Mouse (Mus musculus): Measurements from ENCODE around the gene 1700129C05Rik.

The 1700129C05Rik gene

DNA sequence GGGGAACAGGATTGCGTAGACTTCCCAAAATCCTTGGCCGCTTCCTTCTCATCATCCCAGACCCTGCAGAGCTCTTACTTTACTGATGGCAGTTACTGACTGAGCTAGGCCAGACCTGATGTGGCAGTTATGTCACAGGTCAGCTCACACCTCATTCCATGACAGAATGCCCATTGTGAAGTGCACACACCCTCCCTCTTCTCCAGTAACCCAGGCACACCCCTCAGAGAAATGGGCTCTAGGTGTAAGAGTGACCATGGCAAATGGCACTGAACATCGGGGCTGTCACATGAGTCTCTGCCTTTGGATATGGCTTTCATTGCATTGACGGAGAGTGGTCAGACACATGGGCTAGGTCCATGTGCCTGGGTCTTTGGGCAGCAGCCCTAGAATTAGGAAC lies at the start of gene 1700129C05Rik:
Gene 1700129C05Rik (minus strand): TSS at position 101 of the 400 bp plus-strand sequence.
- no peak for DNase-seq

DNA sequence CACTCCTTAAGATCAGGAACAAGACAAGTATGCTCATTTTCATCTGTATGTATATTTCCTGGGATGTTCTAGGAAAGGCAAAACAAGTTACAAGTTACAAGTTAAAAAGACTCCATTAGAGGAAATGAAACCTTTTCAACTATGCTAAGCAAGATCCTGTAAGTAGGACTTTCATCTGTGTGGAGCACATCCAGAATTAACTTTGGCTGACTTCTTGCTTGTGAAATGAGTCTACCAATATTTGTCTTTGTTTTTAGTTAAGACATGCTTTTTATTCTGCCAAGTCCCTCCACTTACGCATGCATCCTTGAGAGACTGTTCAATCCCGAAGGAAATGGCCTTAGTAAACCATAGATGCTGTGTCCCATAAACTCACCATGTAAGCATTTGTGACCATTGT lies 43.4 kb upstream of the 1700129C05Rik start:
- DNase-seq, result no peak

DNA sequence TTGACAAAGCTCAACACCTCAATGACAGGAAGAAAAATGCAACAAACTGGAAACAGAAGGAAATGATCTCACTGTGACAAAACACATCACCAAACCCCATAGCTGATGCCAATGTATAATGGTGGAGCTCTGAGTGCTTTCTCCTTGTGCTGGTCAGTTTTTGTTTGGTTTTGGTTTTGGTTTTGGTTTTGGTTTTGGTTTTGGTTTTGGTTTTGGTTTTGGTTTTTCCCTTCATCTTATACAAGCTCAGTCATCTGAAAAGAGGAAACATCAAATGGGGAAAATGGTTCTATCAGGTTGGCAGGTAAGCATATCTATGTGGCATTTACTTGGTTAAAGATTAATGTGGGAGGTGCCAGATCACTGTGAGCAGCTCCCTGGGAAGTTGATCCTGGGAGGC lies 42.8 kb upstream of the 1700129C05Rik start:
- no peak for DNase-seq

DNA sequence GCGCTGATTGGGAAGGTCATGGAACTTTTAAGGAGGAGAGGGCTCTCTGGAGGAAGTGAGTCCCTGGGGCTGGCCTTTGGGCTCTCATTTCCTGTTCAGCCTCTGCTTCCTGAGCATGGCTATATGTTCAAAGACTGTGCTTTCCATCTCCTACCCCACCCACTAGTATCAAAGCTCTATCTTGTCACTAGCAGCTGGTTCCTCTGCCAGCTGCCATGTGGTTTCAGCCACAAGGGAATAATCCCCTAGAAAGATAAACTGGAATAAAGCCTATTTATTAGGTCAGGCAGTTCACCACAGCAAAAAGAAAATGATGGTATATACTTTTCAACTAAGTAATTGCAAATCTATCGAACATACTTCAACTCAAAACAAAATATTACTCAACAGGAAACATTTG lies 40.0 kb upstream of the 1700129C05Rik start:
- no peak for DNase-seq

DNA sequence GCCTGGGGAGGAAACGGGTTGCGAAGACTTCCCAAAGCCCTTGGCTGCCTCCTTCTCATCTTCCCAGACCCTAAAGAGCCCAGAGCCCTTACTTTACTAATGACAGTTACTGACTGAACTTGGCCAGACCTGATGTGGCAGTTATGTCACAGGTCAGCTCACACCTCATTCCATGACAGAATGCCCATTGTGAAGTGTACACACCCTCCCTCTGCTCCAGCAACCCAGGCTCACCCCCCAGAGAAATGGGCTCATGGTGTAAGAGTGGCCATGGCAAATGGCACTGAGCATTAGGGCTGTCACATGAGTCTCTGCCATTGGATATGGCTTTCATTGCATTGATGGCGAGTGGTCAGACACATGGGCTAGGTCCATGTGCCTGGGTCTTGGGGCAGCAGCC lies 36.0 kb upstream of the 1700129C05Rik start, which contains the start of gene Gm5142:
Gene Gm5142 (minus strand): TSS at position 101 of the 400 bp plus-strand sequence.
- DNase-seq, result no peak

DNA sequence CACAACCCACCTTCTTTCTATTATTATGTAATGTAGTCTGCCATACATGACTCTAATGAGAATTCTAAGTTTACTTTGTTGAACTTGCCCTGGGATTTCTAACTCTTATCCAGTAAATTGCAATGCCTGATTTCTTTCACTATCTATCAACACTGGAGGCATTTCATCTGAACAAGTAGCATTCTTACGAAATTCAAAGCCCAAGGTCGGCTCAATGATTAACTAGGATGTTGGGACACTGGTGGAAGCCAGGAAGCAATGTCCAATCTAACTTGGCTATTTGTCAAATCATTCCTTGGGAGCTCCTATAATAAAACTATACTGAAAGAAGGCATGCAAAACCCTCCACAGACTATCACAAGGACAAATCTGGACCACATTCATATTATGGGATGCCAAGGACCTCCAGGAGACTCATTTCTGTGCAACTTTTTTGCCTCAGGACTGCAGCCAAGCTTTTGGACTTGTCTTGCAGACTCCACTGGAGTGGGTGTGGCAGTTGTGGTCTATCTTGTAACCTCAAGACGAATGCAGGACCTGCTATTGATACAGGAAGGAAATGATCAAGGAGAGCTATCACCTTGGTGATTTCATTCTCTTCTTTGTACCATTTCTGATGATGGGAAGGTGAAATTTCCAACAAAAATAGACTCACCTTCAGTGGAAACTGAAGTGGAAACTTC lies 14.5 kb upstream of the 1700129C05Rik start:
- peak; percentile 79 to 82 for DNase-seq

DNA sequence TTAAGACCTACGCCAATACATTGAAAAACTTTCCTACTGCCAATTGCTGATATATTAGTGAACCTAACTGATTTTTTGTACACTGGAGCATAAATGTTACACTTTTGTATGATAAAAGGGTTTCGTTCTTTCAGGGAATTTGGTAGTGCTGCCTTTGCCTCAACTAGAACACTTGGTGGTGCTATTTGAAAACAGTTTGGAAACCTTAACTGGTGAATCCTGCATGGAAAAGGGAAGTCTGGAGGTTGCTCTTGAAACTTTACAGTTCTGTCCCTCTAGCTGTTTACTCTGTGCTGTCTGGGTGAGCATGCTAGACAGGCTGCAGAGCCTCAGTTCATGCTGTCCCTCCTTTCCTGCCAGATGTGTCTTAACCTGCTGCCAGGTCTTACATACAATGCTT lies 12.9 kb upstream of the 1700129C05Rik start:
- DNase-seq, result peak in 1 of 2 experiments; percentile 6

DNA sequence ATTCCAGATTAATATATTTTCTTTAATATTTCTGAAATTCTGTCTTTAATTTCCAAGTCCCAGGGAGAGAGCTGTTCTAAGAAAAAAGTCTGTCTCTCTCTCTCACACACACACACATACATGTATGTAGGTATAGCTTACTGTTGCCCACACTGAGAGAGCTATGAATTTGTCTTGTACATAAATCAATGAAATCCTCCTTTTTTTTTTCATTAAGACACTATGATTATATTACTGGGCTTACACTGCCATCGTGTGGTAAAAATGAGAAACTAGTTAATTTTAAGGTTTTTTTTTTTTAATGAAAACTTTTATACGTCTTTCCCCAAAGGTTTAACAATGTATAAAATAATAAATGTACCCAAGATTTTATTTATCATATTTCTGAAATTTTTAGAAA lies 28.4 kb downstream of the 1700129C05Rik start:
- no peak for DNase-seq

DNA sequence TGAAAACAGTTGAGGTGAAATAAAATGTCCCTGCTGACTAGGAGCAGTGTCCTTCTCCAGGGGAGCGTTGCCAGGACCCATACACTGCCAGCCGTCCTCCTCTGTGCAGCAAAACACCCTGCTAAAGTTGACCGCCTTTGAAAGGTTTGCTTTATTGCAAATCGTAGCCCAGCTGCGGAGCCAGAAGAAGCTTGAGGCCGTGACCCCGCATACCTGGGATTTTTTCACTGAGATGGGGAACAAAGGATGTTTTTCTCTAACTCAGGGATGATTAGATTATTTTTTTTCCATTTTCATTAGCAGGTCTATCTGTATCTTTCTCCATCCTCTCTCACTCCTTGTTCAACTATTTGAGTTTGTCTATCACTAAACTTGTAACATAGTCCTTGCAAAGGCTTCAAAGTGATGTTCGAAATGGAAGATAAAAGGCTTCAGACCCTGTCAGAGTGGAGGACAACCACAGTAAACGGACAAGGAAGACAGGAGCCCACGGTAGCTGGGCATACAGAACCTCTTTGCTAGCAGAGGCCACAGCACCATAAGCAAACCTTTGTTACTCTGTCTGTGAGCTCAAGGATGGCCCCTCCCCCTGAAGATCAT lies 38.6 kb downstream of the 1700129C05Rik start:
- DNase-seq, result no peak

DNA sequence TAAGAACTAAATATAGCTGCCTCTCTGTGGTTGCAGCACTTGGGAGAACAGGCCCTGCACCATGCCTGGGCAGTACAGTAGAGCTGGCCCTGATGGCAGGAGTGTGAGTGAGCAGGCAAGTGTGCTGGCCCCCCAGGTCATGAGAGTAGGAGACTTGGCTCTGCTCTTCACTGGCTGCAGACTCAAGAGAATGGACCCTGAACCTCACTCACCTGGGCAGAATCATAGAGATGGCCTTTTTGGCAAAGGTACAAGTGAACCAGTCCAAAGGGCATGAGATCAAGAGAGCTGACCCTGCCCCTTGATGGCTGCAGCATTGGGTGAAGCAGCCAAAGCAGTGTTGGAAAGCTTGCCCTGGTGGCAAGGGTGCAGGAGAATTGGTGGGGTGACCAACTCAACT lies 49.1 kb downstream of the 1700129C05Rik start:
- peak; percentile 74 to 81 for DNase-seq

DNA sequence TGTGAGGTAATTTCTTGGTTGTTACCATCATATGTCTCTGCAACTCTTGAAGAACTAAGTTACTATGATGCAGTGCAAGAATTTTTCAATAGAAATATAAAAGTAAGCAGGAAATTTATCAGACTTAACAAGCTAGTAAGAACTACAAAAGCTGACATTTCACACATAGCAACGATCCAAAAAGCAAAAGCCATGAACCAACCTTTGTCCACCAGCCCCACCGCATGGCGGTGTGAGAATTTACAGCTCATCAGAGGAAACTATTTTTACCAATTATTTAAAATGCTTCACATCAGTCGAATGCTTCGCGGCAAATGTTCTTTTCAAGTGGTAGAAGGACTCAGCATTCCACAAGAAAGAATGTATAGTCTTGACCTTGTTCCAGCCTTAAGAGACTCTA lies 58.3 kb downstream of the 1700129C05Rik start:
- peak in 1 of 2 experiments; percentile 27 for DNase-seq

Data from kidney, adult 8-10 months (tissue).